Mouse (Mus musculus): ENCODE data around the gene Cmc4. TPM values are rescaled to one million over a fixed set of nuclear protein-coding genes. Genes with fewer than 3 reads are reported as not detected.

Gene Cmc4
- 30.4 and 33.7 TPM in 2 replicates for polyA plus RNA-seq (2014; fragmentation: Nextera tagmentation; extraction: Ambion mirVana)

GRCm38 (mm10) chrX:75415936-75416785 lies at the start of gene Cmc4, which contains the start of the genes Mtcp1 and Brcc3:
TSS of gene Cmc4 (minus strand) at chrX:75416584.
TSS of gene Mtcp1 (minus strand) at chrX:75416588.
TSS of gene Brcc3 (plus strand) at chrX:75416628.
- Histone ChIP-seq H3K27ac (ENCODE audit: low read length) (peak within 1 kb of the TSS; percentile 84), H3K27me3 (ENCODE audit: control insufficient read depth, insufficient read depth, low read length) (no peaks in the 10 kb centered on the region), H3K4me2 (replicated peaks; ENCODE audit: low read depth, low read length) (peak within 1 kb of the TSS; percentile 44), H3K36me3 (ENCODE audit: control insufficient read depth, insufficient read depth, low read length) (no peaks in the 10 kb centered on the region), H3K9me3 (ENCODE audit: control insufficient read depth, low read depth, low read length) (no peaks in the 10 kb centered on the region), H3K9ac (replicated peaks; ENCODE audit: low read depth, low read length) (peak within 1 kb of the TSS; percentile 57), H3K4me1 (ENCODE audit: control insufficient read depth, insufficient read depth, low read length) (no peaks in the 10 kb centered on the region), H3K4me3 (ENCODE audit: low read depth, low read length) (peak within 1 kb of the TSS; percentile 46)
- peak; percentile 100 for ATAC-seq (ENCODE audit: insufficient number of reproducible peaks, insufficient read depth, low FRiP score, low read depth)
- 16% methylated on average over 52 of the region's 52 CpGs for WGBS

- no peaks in the 10 kb centered on the region for H3K4me1 ChIP-seq (ENCODE audit: control insufficient read depth, insufficient read depth, low read length)
- H3K4me3 ChIP-seq (ENCODE audit: low read depth, low read length) = no peak overlapping the region
- no peaks in the 10 kb centered on the region for H3K9me3 ChIP-seq (ENCODE audit: control insufficient read depth, low read depth, low read length)
- no peak overlapping the region for H3K4me2 ChIP-seq (replicated peaks; ENCODE audit: low read depth, low read length)
- no peak for ATAC-seq (ENCODE audit: insufficient number of reproducible peaks, insufficient read depth, low FRiP score, low read depth)
- no peak overlapping the region for H3K27ac ChIP-seq (ENCODE audit: low read length)
- no peak overlapping the region for H3K9ac ChIP-seq (replicated peaks; ENCODE audit: low read depth, low read length)
- no peaks in the 10 kb centered on the region for H3K36me3 ChIP-seq (ENCODE audit: control insufficient read depth, insufficient read depth, low read length)
- WGBS = 76% methylated on average over 1 of the region's 1 CpGs
- H3K27me3 ChIP-seq (ENCODE audit: control insufficient read depth, insufficient read depth, low read length) = no peaks in the 10 kb centered on the region
These were observed 38.2 kb upstream of the Cmc4 start for GRCm38 (mm10) chrX:75454597-75454996.

DNA sequence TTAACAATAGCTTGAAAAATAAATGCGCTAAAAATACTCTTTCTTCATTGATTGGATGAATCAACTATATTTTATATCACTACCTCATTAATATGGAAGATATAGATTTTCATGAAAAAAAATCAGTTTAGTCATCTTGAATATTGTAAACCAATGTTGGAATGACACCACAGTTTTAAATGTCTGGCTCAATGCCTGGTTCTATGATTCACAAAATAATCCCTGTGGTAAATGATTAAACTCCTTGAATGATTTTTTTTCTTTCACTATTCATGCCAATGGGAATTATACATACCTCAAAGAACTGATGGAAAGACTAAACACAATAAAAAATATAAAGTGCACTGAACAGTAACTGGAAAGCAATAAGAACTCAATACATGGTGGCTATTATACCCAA lies 6.7 kb downstream of the Cmc4 start:
- Histone ChIP-seq H3K9me3 (ENCODE audit: control insufficient read depth, low read depth, low read length) (no peaks in the 10 kb centered on the region), H3K9ac (replicated peaks; ENCODE audit: low read depth, low read length) (no peak overlapping the region), H3K4me1 (ENCODE audit: control insufficient read depth, insufficient read depth, low read length) (no peaks in the 10 kb centered on the region), H3K4me3 (ENCODE audit: low read depth, low read length) (no peak overlapping the region), H3K27ac (ENCODE audit: low read length) (no peak overlapping the region), H3K4me2 (replicated peaks; ENCODE audit: low read depth, low read length) (no peak overlapping the region), H3K27me3 (ENCODE audit: control insufficient read depth, insufficient read depth, low read length) (no peaks in the 10 kb centered on the region), H3K36me3 (ENCODE audit: control insufficient read depth, insufficient read depth, low read length) (no peaks in the 10 kb centered on the region)
- ATAC-seq (ENCODE audit: insufficient number of reproducible peaks, insufficient read depth, low FRiP score, low read depth) = no peak
- 89% methylated on average over 1 of the region's 1 CpGs for WGBS

DNA sequence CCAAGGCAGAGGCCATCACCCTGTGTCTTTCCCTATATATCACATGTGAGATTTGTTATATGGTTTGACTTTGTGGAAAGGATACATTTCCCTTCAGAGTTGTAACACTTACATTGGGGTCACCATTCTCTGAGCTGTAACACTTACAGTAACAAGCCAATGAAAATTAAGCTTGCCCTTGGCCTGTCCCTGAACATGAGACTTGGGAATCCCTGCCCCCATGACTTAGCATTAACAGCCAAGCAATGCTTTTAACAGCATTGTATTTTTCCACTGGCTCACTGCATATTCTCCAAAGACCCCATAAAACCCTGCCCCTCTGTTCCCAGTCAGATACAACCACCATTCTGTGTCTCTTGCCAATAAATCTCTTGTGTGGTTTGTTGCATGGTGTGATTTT lies 13.0 kb downstream of the Cmc4 start:
- no peak overlapping the region for H3K4me3 ChIP-seq (ENCODE audit: low read depth, low read length)
- no peak for ATAC-seq (ENCODE audit: insufficient number of reproducible peaks, insufficient read depth, low FRiP score, low read depth)
- H3K4me2 ChIP-seq (replicated peaks; ENCODE audit: low read depth, low read length) = no peak overlapping the region
- H3K36me3 ChIP-seq (ENCODE audit: control insufficient read depth, insufficient read depth, low read length) = no peaks in the 10 kb centered on the region
- no peaks in the 10 kb centered on the region for H3K27me3 ChIP-seq (ENCODE audit: control insufficient read depth, insufficient read depth, low read length)
- H3K9ac ChIP-seq (replicated peaks; ENCODE audit: low read depth, low read length) = no peak overlapping the region
- H3K4me1 ChIP-seq (ENCODE audit: control insufficient read depth, insufficient read depth, low read length) = no peaks in the 10 kb centered on the region
- no peaks in the 10 kb centered on the region for H3K9me3 ChIP-seq (ENCODE audit: control insufficient read depth, low read depth, low read length)
- H3K27ac ChIP-seq (ENCODE audit: low read length) = no peak overlapping the region

DNA sequence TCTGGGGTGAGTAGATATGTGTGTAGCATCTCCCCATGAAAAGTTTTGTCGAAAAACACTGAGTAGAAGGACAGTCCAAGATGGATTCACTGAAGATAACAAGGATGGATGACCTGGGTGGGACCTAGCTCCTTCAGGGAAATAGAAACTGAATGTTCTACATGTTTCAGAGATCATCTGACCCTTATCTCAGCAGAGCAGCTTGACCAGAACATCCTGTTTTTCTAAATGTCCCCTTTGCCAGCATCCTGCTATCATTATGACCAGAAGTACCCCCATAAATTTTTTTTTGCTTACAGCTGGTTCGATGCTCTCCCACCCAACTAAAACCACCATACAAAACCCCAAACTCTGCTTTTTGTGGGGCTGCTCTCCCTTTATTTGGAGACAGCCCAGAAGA lies 13.7 kb downstream of the Cmc4 start:
- H3K9me3 ChIP-seq (ENCODE audit: control insufficient read depth, low read depth, low read length) = no peaks in the 10 kb centered on the region
- H3K9ac ChIP-seq (replicated peaks; ENCODE audit: low read depth, low read length) = no peak overlapping the region
- H3K4me3 ChIP-seq (ENCODE audit: low read depth, low read length) = no peak overlapping the region
- no peak overlapping the region for H3K27ac ChIP-seq (ENCODE audit: low read length)
- H3K4me1 ChIP-seq (ENCODE audit: control insufficient read depth, insufficient read depth, low read length) = no peaks in the 10 kb centered on the region
- H3K36me3 ChIP-seq (ENCODE audit: control insufficient read depth, insufficient read depth, low read length) = no peaks in the 10 kb centered on the region
- 65% methylated on average over 2 of the region's 2 CpGs for WGBS
- no peaks in the 10 kb centered on the region for H3K27me3 ChIP-seq (ENCODE audit: control insufficient read depth, insufficient read depth, low read length)
- no peak overlapping the region for H3K4me2 ChIP-seq (replicated peaks; ENCODE audit: low read depth, low read length)
- ATAC-seq (ENCODE audit: insufficient number of reproducible peaks, insufficient read depth, low FRiP score, low read depth) = no peak

DNA sequence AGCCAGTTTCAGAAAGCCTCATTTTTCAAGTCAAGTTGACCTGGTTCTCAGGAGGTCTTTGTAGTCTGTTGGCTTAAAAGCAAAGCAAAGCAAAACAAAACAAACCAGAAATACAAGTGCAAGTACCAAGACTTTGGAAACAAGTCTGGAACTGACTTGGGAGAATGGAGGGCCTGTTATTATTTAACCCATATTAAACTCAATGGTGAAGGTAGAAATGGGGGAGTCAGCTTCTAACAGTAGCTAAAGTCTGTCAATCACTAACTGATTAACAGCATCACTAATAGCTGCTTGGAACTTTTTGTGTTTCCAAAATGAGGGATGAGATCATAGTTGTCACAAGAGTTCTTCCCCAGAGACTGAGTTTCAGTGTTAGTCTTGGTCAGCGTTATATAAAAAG lies 16.9 kb downstream of the Cmc4 start:
- WGBS = 76% methylated on average over 1 of the region's 1 CpGs
- Histone ChIP-seq H3K4me3 (ENCODE audit: low read depth, low read length) (no peak overlapping the region), H3K36me3 (ENCODE audit: control insufficient read depth, insufficient read depth, low read length) (no peaks in the 10 kb centered on the region), H3K27me3 (ENCODE audit: control insufficient read depth, insufficient read depth, low read length) (no peaks in the 10 kb centered on the region), H3K27ac (ENCODE audit: low read length) (no peak overlapping the region), H3K9ac (replicated peaks; ENCODE audit: low read depth, low read length) (no peak overlapping the region), H3K4me1 (ENCODE audit: control insufficient read depth, insufficient read depth, low read length) (no peaks in the 10 kb centered on the region), H3K4me2 (replicated peaks; ENCODE audit: low read depth, low read length) (no peak overlapping the region), H3K9me3 (ENCODE audit: control insufficient read depth, low read depth, low read length) (no peaks in the 10 kb centered on the region)
- no peak for ATAC-seq (ENCODE audit: insufficient number of reproducible peaks, insufficient read depth, low FRiP score, low read depth)

DNA sequence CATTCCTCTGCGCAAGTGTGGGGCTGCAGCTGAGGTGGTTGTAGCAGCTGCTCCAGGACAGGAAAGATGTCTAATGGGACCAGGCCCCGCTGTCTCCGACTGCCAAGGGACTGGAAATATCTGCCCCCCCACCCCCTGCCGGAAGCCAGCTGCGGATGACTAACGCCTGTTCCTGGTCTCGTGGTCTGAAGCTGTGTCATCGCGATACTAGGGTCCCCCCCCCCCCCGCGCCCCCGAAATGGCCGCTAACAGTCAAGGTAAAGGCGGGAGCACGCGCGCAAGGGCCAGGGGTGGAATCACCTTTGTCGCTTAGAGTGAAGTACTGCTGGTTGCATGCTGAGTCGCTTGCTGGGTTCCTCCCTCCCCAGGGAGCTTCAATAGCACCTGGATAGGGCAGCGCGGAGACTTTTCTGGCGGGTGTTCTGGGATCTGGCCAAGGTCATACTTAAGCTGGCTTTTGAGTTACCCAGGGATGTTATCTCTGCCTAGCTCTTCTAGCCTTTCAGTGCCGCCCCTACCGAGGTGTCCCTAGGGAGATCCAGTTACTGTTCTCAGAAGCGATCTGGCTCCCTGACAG lies 34.1 kb downstream of the Cmc4 start, which contains the start of the genes Fundc2 and F8:
TSS of gene Fundc2 (plus strand) at position 205 of the 577 bp plus-strand sequence.
TSS of gene F8 (minus strand) at position 421 of the 577 bp plus-strand sequence.
- 20% methylated on average over 23 of the region's 25 CpGs for WGBS
- Histone ChIP-seq H3K36me3 (ENCODE audit: control insufficient read depth, insufficient read depth, low read length) (no peaks in the 10 kb centered on the region), H3K4me1 (ENCODE audit: control insufficient read depth, insufficient read depth, low read length) (no peaks in the 10 kb centered on the region), H3K4me2 (replicated peaks; ENCODE audit: low read depth, low read length) (peak within 1 kb of the TSS; percentile 38), H3K9ac (replicated peaks; ENCODE audit: low read depth, low read length) (peak within 1 kb of the TSS; percentile 52), H3K4me3 (ENCODE audit: low read depth, low read length) (peak within 1 kb of the TSS; percentile 47), H3K27ac (ENCODE audit: low read length) (peak within 1 kb of the TSS; percentile 75), H3K9me3 (ENCODE audit: control insufficient read depth, low read depth, low read length) (no peaks in the 10 kb centered on the region), H3K27me3 (ENCODE audit: control insufficient read depth, insufficient read depth, low read length) (no peaks in the 10 kb centered on the region)
- peak; percentile 97 for ATAC-seq (ENCODE audit: insufficient number of reproducible peaks, insufficient read depth, low FRiP score, low read depth)

- Histone ChIP-seq H3K4me3 (ENCODE audit: low read depth, low read length) (peak overlapping the region; percentile 47; the same call in 1 of the 2 replicates), H3K4me1 (ENCODE audit: control insufficient read depth, insufficient read depth, low read length) (no peaks in the 10 kb centered on the region), H3K9me3 (ENCODE audit: control insufficient read depth, low read depth, low read length) (no peaks in the 10 kb centered on the region), H3K27me3 (ENCODE audit: control insufficient read depth, insufficient read depth, low read length) (no peaks in the 10 kb centered on the region), H3K4me2 (replicated peaks; ENCODE audit: low read depth, low read length) (peak overlapping the region; percentile 33; the same call in 1 of the 2 replicates), H3K27ac (ENCODE audit: low read length) (no peak overlapping the region), H3K36me3 (ENCODE audit: control insufficient read depth, insufficient read depth, low read length) (no peaks in the 10 kb centered on the region), H3K9ac (replicated peaks; ENCODE audit: low read depth, low read length) (no peak overlapping the region)
- 62% methylated on average over 5 of the region's 5 CpGs for WGBS
- peak; percentile 31; the same call in 1 of the 2 replicates for ATAC-seq (ENCODE audit: insufficient number of reproducible peaks, insufficient read depth, low FRiP score, low read depth)
These were observed 34.7 kb downstream of the Cmc4 start for GRCm38 (mm10) chrX:75381699-75382098.

Measured in stomach, embryonic 14.5 days (tissue).